Mouse (Mus musculus) heart, embryonic 10.5 days (tissue): ENCODE data around the gene Nktr. TPM values are rescaled to one million over a fixed set of nuclear protein-coding genes. Genes with fewer than 3 reads are reported as not detected.

ENCODE experiments used
- polyA plus RNA-seq: library from polyadenylated mRNA; unstranded; fragments of >200 nt; fragmentation: Nextera tagmentation; extraction: Ambion mirVana; gene quantifications from 2 replicates; pipeline ENCODE4 v1.2.1, GENCODE M21; 2016

The Nktr gene
- polyA plus RNA-seq, 1 experiment from 2014 or later, result 49.8 TPM

Other genes starting within 250 kb of the Nktr start
- 11.2 and 12.5 TPM in 2 replicates for gene Cck, start 223.5 kb upstream of the Nktr start, polyA plus RNA-seq
- gene Lyzl4, start 77.1 kb upstream of the Nktr start, polyA plus RNA-seq, result not detected in 2 replicates
- gene Vipr1, start 76.5 kb upstream of the Nktr start, polyA plus RNA-seq, result 0.30 and 0.63 TPM in 2 replicates
- gene Sec22c, start 13.7 kb upstream of the Nktr start, polyA plus RNA-seq, result 7.0 and 8.8 TPM in 2 replicates
- gene Ss18l2, start 8.8 kb upstream of the Nktr start, polyA plus RNA-seq, result 115 and 138 TPM in 2 replicates
- gene Zfp651, start 40.2 kb downstream of the Nktr start, polyA plus RNA-seq, result 6.3 and 7.2 TPM in 2 replicates
- 0.36 and 0.38 TPM in 2 replicates for gene Klhl40, start 58.4 kb downstream of the Nktr start, polyA plus RNA-seq
- gene Hhatl, start 73.3 kb downstream of the Nktr start, polyA plus RNA-seq, result 0.84 and 2.0 TPM in 2 replicates
- 0.21 and 0.28 TPM in 2 replicates for gene Ccdc13, start 120.3 kb downstream of the Nktr start, polyA plus RNA-seq
- 254 and 270 TPM in 2 replicates for gene Higd1a, start 139.2 kb downstream of the Nktr start, polyA plus RNA-seq
- 0.31 TPM in 1 of 2 replicates, not detected in the other for gene Ackr2, start 179.2 kb downstream of the Nktr start, polyA plus RNA-seq
- not detected in 2 replicates for gene Cyp8b1, start 197.1 kb downstream of the Nktr start, polyA plus RNA-seq
- 0.42 and 0.72 TPM in 2 replicates for gene Fam198a, start 231.8 kb downstream of the Nktr start, polyA plus RNA-seq